Mouse (Mus musculus) limb, embryonic 15.5 days (tissue): Measurements from ENCODE around the gene Cda. TPM values are rescaled to one million over a fixed set of nuclear protein-coding genes. Genes with fewer than 3 reads are reported as not detected.

Source experiments
- ATAC-seq: fragments of 200-750 bp; cut with Nextera tagmentation; 2 replicates; pipeline ENCODE4 v1.8.0; 2017; ENCODE audit warnings: low read depth, moderate TSS enrichment; ENCODE audit not compliant: insufficient number of reproducible peaks, low FRiP score, low TSS enrichment
- H3K27ac ChIP-seq: fragments of 300-500 bp; sonication (generic); 2 replicates; pipeline ENCODE4 v1.5.1; 2015; ENCODE audit warnings: moderate library complexity, mild to moderate bottlenecking, inconsistent platforms
- H3K27me3 ChIP-seq: fragments of 300-500 bp; sonication (generic); 2 replicates; pipeline ENCODE4 v1.6.1; 2015; ENCODE audit warnings: inconsistent platforms
- H3K36me3 ChIP-seq: fragments of 300-500 bp; sonication (generic); 2 replicates; pipeline ENCODE4 v1.6.1; 2015; ENCODE audit warnings: inconsistent platforms
- H3K4me1 ChIP-seq: fragments of 300-500 bp; sonication (generic); 2 replicates; pipeline ENCODE4 v1.6.1; 2015; ENCODE audit warnings: inconsistent platforms
- H3K4me2 ChIP-seq: fragments of 300-500 bp; sonication (generic); 2 replicates; pipeline ENCODE4 v1.6.1; 2015; ENCODE audit warnings: mild to moderate bottlenecking, inconsistent platforms
- H3K4me3 ChIP-seq: fragments of 300-500 bp; sonication (generic); 2 replicates; pipeline ENCODE4 v1.5.1; 2015; ENCODE audit warnings: mild to moderate bottlenecking, inconsistent platforms
- H3K9ac ChIP-seq: fragments of 300-500 bp; sonication (generic); 2 replicates; pipeline ENCODE4 v1.6.1; 2015; ENCODE audit warnings: inconsistent platforms
- H3K9me3 ChIP-seq: fragments of 300-500 bp; sonication (generic); 2 replicates; pipeline ENCODE4 v1.6.1; 2016; ENCODE audit warnings: inconsistent platforms
- WGBS: fragments of 180-500 bp; shearing (Covaris S2); methylation state at CpG from one replicate; pipeline ENCODE4 v1.1.7; 2015; 5-methylcytosine and 5-hydroxymethylcytosine counted together
- polyA plus RNA-seq: library from polyadenylated mRNA; unstranded; fragments of >200 nt; fragmentation: Nextera tagmentation; extraction: Ambion mirVana; gene quantifications from 2 replicates; pipeline ENCODE4 v1.2.1, GENCODE M21; 2015

The Cda gene
- polyA plus RNA-seq, 1 experiment from 2014 or later: 7.0 TPM

- Histone ChIP-seq H3K9ac (no peak overlapping the region), H3K27ac (no peak overlapping the region), H3K4me2 (no peak overlapping the region), H3K4me1 (no peaks in the 10 kb centered on the region), H3K36me3 (no peaks in the 10 kb centered on the region), H3K27me3 (0 out of 2 replicates have a peak, but pooled peaks cover 22% of the 10 kb centered on the region), H3K9me3 (no peaks in the 10 kb centered on the region), H3K4me3 (no peak overlapping the region)
- ATAC-seq: no peak
- 11% methylated on average over 11 of the region's 11 CpGs for WGBS
These were observed 6.4 kb downstream of the Cda start for GRCm38 (mm10) chr4:138361370-138361821.

- no peaks in the 10 kb centered on the region for H3K9me3 ChIP-seq
- no peaks in the 10 kb centered on the region for H3K4me1 ChIP-seq
- no peak overlapping the region for H3K4me3 ChIP-seq
- no peak overlapping the region for H3K27ac ChIP-seq
- no peaks in the 10 kb centered on the region for H3K36me3 ChIP-seq
- no peak overlapping the region for H3K9ac ChIP-seq
- ATAC-seq: no peak
- no peak overlapping the region for H3K4me2 ChIP-seq
- WGBS: 63% methylated on average over 3 of the region's 3 CpGs
- 0 out of 2 replicates have a peak, but pooled peaks cover 13% of the 10 kb centered on the region for H3K27me3 ChIP-seq
These were observed 9.6 kb downstream of the Cda start for GRCm38 (mm10) chr4:138358176-138358575.

GRCm38 (mm10) chr4:138356551-138356950 lies 11.2 kb downstream of the Cda start:
- H3K9me3 ChIP-seq: no peaks in the 10 kb centered on the region
- H3K27ac ChIP-seq: no peak overlapping the region
- H3K27me3 ChIP-seq: 0 out of 2 replicates have a peak, but pooled peaks cover 10% of the 10 kb centered on the region
- 88% methylated on average over 12 of the region's 12 CpGs for WGBS
- no peak overlapping the region for H3K4me3 ChIP-seq
- H3K4me1 ChIP-seq: no peaks in the 10 kb centered on the region
- ATAC-seq: no peak
- H3K9ac ChIP-seq: no peak overlapping the region
- no peak overlapping the region for H3K4me2 ChIP-seq
- H3K36me3 ChIP-seq: no peaks in the 10 kb centered on the region

GRCm38 (mm10) chr4:138356141-138356540 lies 11.7 kb downstream of the Cda start:
- no peak for ATAC-seq
- Histone ChIP-seq H3K9me3 (no peaks in the 10 kb centered on the region), H3K4me2 (no peak overlapping the region), H3K36me3 (no peaks in the 10 kb centered on the region), H3K27me3 (0 out of 2 replicates have a peak, but pooled peaks cover 6% of the 10 kb centered on the region), H3K27ac (no peak overlapping the region), H3K4me1 (no peaks in the 10 kb centered on the region), H3K4me3 (no peak overlapping the region), H3K9ac (no peak overlapping the region)
- 71% methylated on average over 8 of the region's 8 CpGs for WGBS

GRCm38 (mm10) chr4:138355496-138355895 lies 12.3 kb downstream of the Cda start:
- 86% methylated on average over 2 of the region's 2 CpGs for WGBS
- H3K4me3 ChIP-seq: no peak overlapping the region
- no peak overlapping the region for H3K27ac ChIP-seq
- no peaks in the 10 kb centered on the region for H3K9me3 ChIP-seq
- H3K36me3 ChIP-seq: no peaks in the 10 kb centered on the region
- no peak for ATAC-seq
- H3K9ac ChIP-seq: no peak overlapping the region
- no peaks in the 10 kb centered on the region for H3K4me1 ChIP-seq
- no peaks in the 10 kb centered on the region for H3K27me3 ChIP-seq
- H3K4me2 ChIP-seq: no peak overlapping the region

GRCm38 (mm10) chr4:138353438-138354171 lies 14.2 kb downstream of the Cda start:
- no peaks in the 10 kb centered on the region for H3K9me3 ChIP-seq
- H3K27me3 ChIP-seq: 0 out of 2 replicates have a peak, but pooled peaks cover 3% of the 10 kb centered on the region
- H3K4me1 ChIP-seq: no peaks in the 10 kb centered on the region
- H3K36me3 ChIP-seq: no peaks in the 10 kb centered on the region
- H3K27ac ChIP-seq: no peak overlapping the region
- ATAC-seq: no peak
- no peak overlapping the region for H3K4me3 ChIP-seq
- no peak overlapping the region for H3K4me2 ChIP-seq
- 73% methylated on average over 10 of the region's 10 CpGs for WGBS
- no peak overlapping the region for H3K9ac ChIP-seq

GRCm38 (mm10) chr4:138352692-138353091 lies 15.1 kb downstream of the Cda start:
- 83% methylated on average over 6 of the region's 6 CpGs for WGBS
- no peak overlapping the region for H3K4me3 ChIP-seq
- H3K9me3 ChIP-seq: no peaks in the 10 kb centered on the region
- no peak for ATAC-seq
- H3K4me1 ChIP-seq: no peaks in the 10 kb centered on the region
- H3K27me3 ChIP-seq: 0 out of 2 replicates have a peak, but pooled peaks cover 3% of the 10 kb centered on the region
- no peak overlapping the region for H3K27ac ChIP-seq
- no peak overlapping the region for H3K9ac ChIP-seq
- no peak overlapping the region for H3K4me2 ChIP-seq
- H3K36me3 ChIP-seq: no peaks in the 10 kb centered on the region

- Histone ChIP-seq H3K36me3 (no peaks in the 10 kb centered on the region), H3K4me1 (no peaks in the 10 kb centered on the region), H3K9ac (no peak overlapping the region), H3K27me3 (0 out of 2 replicates have a peak, but pooled peaks cover 3% of the 10 kb centered on the region), H3K27ac (no peak overlapping the region), H3K4me2 (no peak overlapping the region), H3K4me3 (no peak overlapping the region), H3K9me3 (no peaks in the 10 kb centered on the region)
- 87% methylated on average over 5 of the region's 5 CpGs for WGBS
- no peak for ATAC-seq
These were observed 16.0 kb downstream of the Cda start for GRCm38 (mm10) chr4:138351821-138352220.

- 0 out of 2 replicates have a peak, but pooled peaks cover 3% of the 10 kb centered on the region for H3K27me3 ChIP-seq
- H3K4me1 ChIP-seq: peaks cover 7% of the 10 kb centered on the region; the same call in 1 of the 2 replicates
- 72% methylated on average over 7 of the region's 7 CpGs for WGBS
- H3K4me2 ChIP-seq: no peak overlapping the region
- no peak overlapping the region for H3K4me3 ChIP-seq
- H3K27ac ChIP-seq: no peak overlapping the region
- H3K9ac ChIP-seq: no peak overlapping the region
- H3K9me3 ChIP-seq: no peaks in the 10 kb centered on the region
- H3K36me3 ChIP-seq: no peaks in the 10 kb centered on the region
- ATAC-seq: no peak
These were observed 19.1 kb downstream of the Cda start for GRCm38 (mm10) chr4:138348716-138349115.

- WGBS: 77% methylated on average over 1 of the region's 1 CpGs
- H3K27ac ChIP-seq: no peak overlapping the region
- no peak overlapping the region for H3K4me2 ChIP-seq
- H3K27me3 ChIP-seq: 0 out of 2 replicates have a peak, but pooled peaks cover 3% of the 10 kb centered on the region
- peaks cover 20% of the 10 kb centered on the region for H3K4me1 ChIP-seq
- no peaks in the 10 kb centered on the region for H3K9me3 ChIP-seq
- no peak overlapping the region for H3K4me3 ChIP-seq
- no peak overlapping the region for H3K9ac ChIP-seq
- ATAC-seq: no peak
- H3K36me3 ChIP-seq: no peaks in the 10 kb centered on the region
These were observed 20.5 kb downstream of the Cda start for GRCm38 (mm10) chr4:138347280-138347679.

- Histone ChIP-seq H3K4me3 (no peak overlapping the region), H3K9me3 (no peaks in the 10 kb centered on the region), H3K4me2 (no peak overlapping the region), H3K9ac (no peak overlapping the region), H3K4me1 (peaks cover 33% of the 10 kb centered on the region), H3K27ac (no peak overlapping the region), H3K36me3 (no peaks in the 10 kb centered on the region), H3K27me3 (0 out of 2 replicates have a peak, but pooled peaks cover 3% of the 10 kb centered on the region)
- WGBS: 43% methylated on average over 9 of the region's 9 CpGs
- no peak for ATAC-seq
These were observed 22.8 kb downstream of the Cda start for GRCm38 (mm10) chr4:138344891-138345545.

GRCm38 (mm10) chr4:138343341-138343837 lies 24.4 kb downstream of the Cda start:
- no peak overlapping the region for H3K9ac ChIP-seq
- H3K9me3 ChIP-seq: no peaks in the 10 kb centered on the region
- 31% methylated on average over 10 of the region's 10 CpGs for WGBS
- H3K4me2 ChIP-seq: no peak overlapping the region
- H3K27me3 ChIP-seq: no peaks in the 10 kb centered on the region
- peak overlapping the region; percentile 38; the same call in 1 of the 2 replicates for H3K27ac ChIP-seq
- H3K4me3 ChIP-seq: no peak overlapping the region
- ATAC-seq: no peak
- no peaks in the 10 kb centered on the region for H3K36me3 ChIP-seq
- H3K4me1 ChIP-seq: peaks cover 35% of the 10 kb centered on the region
